Mouse (Mus musculus) embryonic facial prominence, embryonic 11.5 days (tissue): ENCODE data around the gene Degs2. TPM values are rescaled to one million over a fixed set of nuclear protein-coding genes. Genes with fewer than 3 reads are reported as not detected.

ENCODE experiments used
- ATAC-seq: fragments of 200-750 bp; cut with Nextera tagmentation; replicated peaks from 2 replicates; pipeline ENCODE4 v1.8.0; 2017; ENCODE audit warnings: low read depth; ENCODE audit not compliant: insufficient number of reproducible peaks, low FRiP score, low TSS enrichment
- DNase-seq: peaks from one replicate; pipeline ENCODE4 v3.0.0-alpha.2; 2015; ENCODE audit warnings: low spot score
- H3K27ac ChIP-seq: fragments of 300-500 bp; sonication (generic); replicated peaks from 2 replicates; pipeline ENCODE4 v1.5.1; 2014; ENCODE audit warnings: mild to moderate bottlenecking, low read depth, low read length, control low read depth
- H3K27me3 ChIP-seq: fragments of 300-500 bp; sonication (generic); 2 replicates; pipeline ENCODE4 v1.6.1; 2014; ENCODE audit warnings: mild to moderate bottlenecking, low read length, moderate library complexity, mixed read lengths; ENCODE audit not compliant: control insufficient read depth, insufficient read depth
- H3K36me3 ChIP-seq: fragments of 300-500 bp; sonication (generic); replicated peaks from 2 replicates; pipeline ENCODE4 v1.6.1; 2014; ENCODE audit warnings: low read depth, mild to moderate bottlenecking, low read length, moderate library complexity, mixed read lengths; ENCODE audit not compliant: control insufficient read depth, insufficient read depth
- H3K4me1 ChIP-seq: fragments of 300-500 bp; sonication (generic); 2 replicates; pipeline ENCODE4 v1.6.1; 2014; ENCODE audit warnings: low read length, mixed read lengths; ENCODE audit not compliant: control insufficient read depth, insufficient read depth
- H3K4me2 ChIP-seq: fragments of 300-500 bp; sonication (generic); 2 replicates; pipeline ENCODE4 v1.6.1; 2014; ENCODE audit warnings: low read depth, mild to moderate bottlenecking, control low read depth, low read length, moderate library complexity
- H3K4me3 ChIP-seq: fragments of 300-500 bp; sonication (generic); 2 replicates; pipeline ENCODE4 v1.5.1; 2014; ENCODE audit warnings: low read depth, low read length, control low read depth
- H3K9ac ChIP-seq: fragments of 300-500 bp; sonication (generic); replicated peaks from 2 replicates; pipeline ENCODE4 v1.6.1; 2014; ENCODE audit warnings: mild to moderate bottlenecking, control low read depth, low read length
- H3K9me3 ChIP-seq: fragments of 300-500 bp; sonication (generic); replicated peaks from 2 replicates; pipeline ENCODE4 v1.6.1; 2016; ENCODE audit warnings: mild to moderate bottlenecking, low read length, inconsistent platforms, mixed read lengths; ENCODE audit not compliant: control insufficient read depth
- WGBS: fragments of 180-500 bp; shearing (Covaris S2); extraction: QIAGEN DNeasy Blood & Tissue Kit; methylation state at CpG from one replicate; pipeline ENCODE4 v1.1.7; 2014; 5-methylcytosine and 5-hydroxymethylcytosine counted together
- polyA plus RNA-seq: library from polyadenylated mRNA; unstranded; fragments of >200 nt; fragmentation: Nextera tagmentation; extraction: Ambion mirVana; gene quantifications from 2 replicates; pipeline ENCODE4 v1.2.1, GENCODE M21; 2014

The Degs2 gene
- polyA plus RNA-seq, 1 experiment from 2014 or later = 0.45 TPM

GRCm38 (mm10) chr12:108699576-108699975 lies 2.5 kb downstream of the Degs2 start:
- Histone ChIP-seq H3K27ac (no peak overlapping the region), H3K4me3 (no peak overlapping the region), H3K27me3 (peaks cover 26% of the 10 kb centered on the region), H3K9me3 (no peaks in the 10 kb centered on the region), H3K4me2 (no peak overlapping the region), H3K4me1 (peaks cover 2% of the 10 kb centered on the region), H3K9ac (no peak overlapping the region), H3K36me3 (no peaks in the 10 kb centered on the region)
- WGBS = 78% methylated on average over 10 of the region's 10 CpGs
- no peak for ATAC-seq
- no peak for DNase-seq

- Histone ChIP-seq H3K4me3 (no peak overlapping the region), H3K27ac (no peak overlapping the region), H3K4me2 (no peak overlapping the region), H3K4me1 (peaks cover 2% of the 10 kb centered on the region), H3K9ac (no peak overlapping the region), H3K27me3 (peaks cover 26% of the 10 kb centered on the region), H3K9me3 (no peaks in the 10 kb centered on the region), H3K36me3 (no peaks in the 10 kb centered on the region)
- WGBS = 80% methylated on average over 11 of the region's 11 CpGs
- ATAC-seq = no peak
- DNase-seq = no peak
Observed at GRCm38 (mm10) chr12:108698697-108699471, 3.2 kb downstream of the Degs2 start.

- no peak overlapping the region for H3K4me3 ChIP-seq
- ATAC-seq (no peak), DNase-seq (no peak)
- H3K27ac ChIP-seq = no peak overlapping the region
- no peak overlapping the region for H3K9ac ChIP-seq
- no peaks in the 10 kb centered on the region for H3K4me1 ChIP-seq
- WGBS = 83% methylated on average over 1 of the region's 1 CpGs
- H3K36me3 ChIP-seq = no peaks in the 10 kb centered on the region
- no peaks in the 10 kb centered on the region for H3K9me3 ChIP-seq
- H3K4me2 ChIP-seq = no peak overlapping the region
- H3K27me3 ChIP-seq = no peaks in the 10 kb centered on the region
Observed at GRCm38 (mm10) chr12:108694223-108694622, 7.9 kb downstream of the Degs2 start.

GRCm38 (mm10) chr12:108693592-108693991 lies 8.5 kb downstream of the Degs2 start:
- H3K9ac ChIP-seq = no peak overlapping the region
- H3K27me3 ChIP-seq = no peaks in the 10 kb centered on the region
- H3K4me1 ChIP-seq = no peaks in the 10 kb centered on the region
- H3K9me3 ChIP-seq = no peaks in the 10 kb centered on the region
- ATAC-seq (no peak), DNase-seq (no peak)
- WGBS = 76% methylated on average over 2 of the region's 2 CpGs
- no peaks in the 10 kb centered on the region for H3K36me3 ChIP-seq
- no peak overlapping the region for H3K27ac ChIP-seq
- no peak overlapping the region for H3K4me3 ChIP-seq
- no peak overlapping the region for H3K4me2 ChIP-seq

- H3K4me1 ChIP-seq = no peaks in the 10 kb centered on the region
- WGBS = 77% methylated on average over 9 of the region's 9 CpGs
- no peak overlapping the region for H3K27ac ChIP-seq
- H3K4me3 ChIP-seq = no peak overlapping the region
- no peak overlapping the region for H3K9ac ChIP-seq
- H3K27me3 ChIP-seq = no peaks in the 10 kb centered on the region
- no peaks in the 10 kb centered on the region for H3K9me3 ChIP-seq
- no peaks in the 10 kb centered on the region; the same call in 1 of the 2 replicates for H3K36me3 ChIP-seq
- DNase-seq (no peak), ATAC-seq (no peak)
- no peak overlapping the region for H3K4me2 ChIP-seq
Observed at GRCm38 (mm10) chr12:108690529-108690928, 11.6 kb downstream of the Degs2 start.

GRCm38 (mm10) chr12:108689167-108689566 lies 12.9 kb downstream of the Degs2 start:
- Histone ChIP-seq H3K27me3 (no peaks in the 10 kb centered on the region), H3K36me3 (peaks cover 4% of the 10 kb centered on the region), H3K4me3 (no peak overlapping the region), H3K9ac (no peak overlapping the region), H3K4me2 (no peak overlapping the region), H3K9me3 (no peaks in the 10 kb centered on the region), H3K4me1 (no peaks in the 10 kb centered on the region), H3K27ac (no peak overlapping the region)
- DNase-seq (no peak), ATAC-seq (no peak)
- WGBS = 93% methylated on average over 9 of the region's 9 CpGs

- H3K27me3 ChIP-seq = no peaks in the 10 kb centered on the region
- H3K4me2 ChIP-seq = no peak overlapping the region
- no peak overlapping the region for H3K27ac ChIP-seq
- no peak overlapping the region for H3K9ac ChIP-seq
- no peaks in the 10 kb centered on the region for H3K4me1 ChIP-seq
- no peak overlapping the region for H3K4me3 ChIP-seq
- DNase-seq (no peak), ATAC-seq (no peak)
- no peaks in the 10 kb centered on the region for H3K9me3 ChIP-seq
- 71% methylated on average over 6 of the region's 6 CpGs for WGBS
- peaks cover 13% of the 10 kb centered on the region for H3K36me3 ChIP-seq
Observed at GRCm38 (mm10) chr12:108686926-108687325, 15.2 kb downstream of the Degs2 start.

GRCm38 (mm10) chr12:108686463-108686862 lies 15.7 kb downstream of the Degs2 start:
- H3K36me3 ChIP-seq = peaks cover 15% of the 10 kb centered on the region
- H3K27me3 ChIP-seq = no peaks in the 10 kb centered on the region
- H3K27ac ChIP-seq = no peak overlapping the region
- H3K9ac ChIP-seq = no peak overlapping the region
- H3K4me3 ChIP-seq = no peak overlapping the region
- WGBS = 70% methylated on average over 6 of the region's 6 CpGs
- H3K4me2 ChIP-seq = no peak overlapping the region
- H3K4me1 ChIP-seq = no peaks in the 10 kb centered on the region
- ATAC-seq = no peak
- no peak for DNase-seq
- no peaks in the 10 kb centered on the region for H3K9me3 ChIP-seq
